Mouse (Mus musculus) layer of hippocampus, postnatal 36 days (tissue): ENCODE results near the gene Bcl2l10. TPM values are rescaled to one million over a fixed set of nuclear protein-coding genes. Genes with fewer than 3 reads are reported as not detected.

Experiments
- DNase-seq, 2 experiments: peaks; one replicate each; pipeline ENCODE4 v3.0.0; 2022
- total RNA-seq, 2 experiments: library from RNA; stranded (reverse); gene quantifications; 2 replicates each; pipeline ENCODE4 v1.2.3; 2021

The Bcl2l10 gene
- total RNA-seq, result under 1 TPM in 1 of 2 experiments, not detected in 1; 0.27 TPM

DNA sequence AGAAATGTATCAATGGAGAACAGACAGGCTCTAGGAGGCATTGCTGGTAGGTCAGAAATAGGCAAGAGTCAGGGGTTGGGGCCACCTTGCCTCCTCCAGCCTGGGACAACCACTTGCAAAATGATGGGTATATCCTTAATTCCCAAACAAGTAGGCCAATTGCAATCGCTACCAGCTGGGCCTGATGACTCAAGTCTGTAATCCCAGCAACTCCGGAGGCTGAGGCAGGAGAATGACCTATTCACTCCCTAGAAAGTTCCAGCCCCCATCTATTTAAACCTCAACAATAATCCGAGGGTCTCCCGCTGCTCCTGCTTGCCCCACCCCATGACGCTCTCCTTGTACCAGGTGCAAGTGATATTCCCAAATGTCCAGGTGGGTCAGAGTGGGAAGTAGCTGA lies at the start of gene Bcl2l10:
TSS of gene Bcl2l10 (plus strand) at position 301 of the 400 bp plus-strand sequence.
- no peak for DNase-seq

DNA sequence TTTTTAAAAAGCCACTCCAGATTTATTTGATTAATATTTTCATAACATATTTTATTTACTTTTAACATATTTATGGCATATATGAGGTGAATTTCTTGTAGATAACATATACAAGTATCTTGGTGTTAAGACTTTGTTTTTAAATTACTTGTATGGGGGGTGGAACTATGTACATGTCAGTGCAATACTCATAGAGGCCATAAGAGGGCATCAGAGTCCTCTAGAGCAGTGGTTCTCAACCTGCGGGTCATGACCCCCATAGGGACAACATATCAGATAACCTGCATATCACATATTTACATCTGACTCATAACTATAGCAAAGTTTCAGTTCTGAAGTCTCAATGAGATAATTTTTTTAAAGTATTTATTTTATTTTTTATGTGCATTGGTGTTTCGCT lies 48.2 kb upstream of the Bcl2l10 start:
- DNase-seq, result no peak

DNA sequence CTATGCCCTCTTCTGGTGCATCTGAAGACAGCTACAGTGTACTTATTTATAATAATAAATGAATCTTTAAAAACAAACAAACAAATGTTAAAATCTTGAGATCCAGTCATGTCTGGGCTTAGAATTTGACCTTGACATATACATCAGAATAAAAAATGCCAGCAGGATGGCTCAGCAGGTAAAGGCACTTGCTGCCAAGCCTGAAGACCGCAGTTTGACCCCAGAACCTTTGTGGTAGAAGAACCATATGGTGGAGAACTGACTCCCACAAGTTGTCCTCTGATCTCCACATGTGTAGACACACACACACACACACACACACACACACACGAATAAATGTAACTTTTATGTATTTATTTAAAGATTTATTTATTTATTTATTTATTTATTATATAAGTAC lies 44.5 kb upstream of the Bcl2l10 start:
- DNase-seq, result no peak

DNA sequence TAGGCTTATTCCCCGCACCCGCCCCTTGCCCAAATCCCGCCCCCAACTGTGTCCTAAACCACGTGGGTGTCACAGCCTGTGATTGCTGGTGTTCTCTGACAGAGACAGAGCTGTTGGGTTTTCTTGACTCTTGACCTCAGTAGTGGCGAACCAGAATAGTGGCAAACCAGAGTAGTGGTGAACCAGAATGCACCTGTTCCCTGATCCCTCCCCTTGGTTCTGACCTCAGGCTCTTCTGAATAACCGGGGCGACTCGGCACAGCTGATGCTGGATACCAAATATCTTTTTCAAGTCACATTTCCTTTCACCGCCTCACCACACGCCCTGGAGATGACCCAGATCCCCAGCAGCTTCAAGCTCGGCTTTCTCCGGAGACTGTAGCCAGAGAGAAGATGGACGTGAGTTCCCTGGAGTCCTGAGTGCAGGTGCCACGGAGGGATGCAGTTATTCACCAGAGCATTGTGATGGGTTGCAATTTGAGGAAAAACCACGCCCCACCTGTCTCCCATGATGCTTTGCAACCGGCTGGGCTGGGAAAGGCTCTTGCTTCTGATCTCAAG lies 43.8 kb upstream of the Bcl2l10 start:
- DNase-seq, result no peak

DNA sequence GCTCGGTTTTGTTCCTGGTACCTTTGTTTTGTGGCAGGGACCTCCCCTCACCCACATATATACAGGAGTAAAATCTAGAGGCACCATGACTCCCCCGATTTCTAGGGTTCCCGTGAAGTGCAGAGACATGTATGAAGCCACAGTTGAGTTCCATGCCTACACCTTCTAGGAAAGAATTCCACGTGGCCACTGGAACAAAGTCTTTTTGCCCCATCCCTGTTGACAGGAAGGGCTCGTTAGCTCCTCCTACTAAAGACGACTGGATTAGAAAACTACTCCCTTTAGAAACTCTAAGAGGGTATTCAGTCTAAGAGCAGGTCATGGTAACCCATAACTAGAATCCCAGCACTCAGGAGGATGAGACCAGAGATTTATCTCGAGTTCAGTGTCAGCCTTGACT lies 43.3 kb upstream of the Bcl2l10 start:
- DNase-seq, result no peak

DNA sequence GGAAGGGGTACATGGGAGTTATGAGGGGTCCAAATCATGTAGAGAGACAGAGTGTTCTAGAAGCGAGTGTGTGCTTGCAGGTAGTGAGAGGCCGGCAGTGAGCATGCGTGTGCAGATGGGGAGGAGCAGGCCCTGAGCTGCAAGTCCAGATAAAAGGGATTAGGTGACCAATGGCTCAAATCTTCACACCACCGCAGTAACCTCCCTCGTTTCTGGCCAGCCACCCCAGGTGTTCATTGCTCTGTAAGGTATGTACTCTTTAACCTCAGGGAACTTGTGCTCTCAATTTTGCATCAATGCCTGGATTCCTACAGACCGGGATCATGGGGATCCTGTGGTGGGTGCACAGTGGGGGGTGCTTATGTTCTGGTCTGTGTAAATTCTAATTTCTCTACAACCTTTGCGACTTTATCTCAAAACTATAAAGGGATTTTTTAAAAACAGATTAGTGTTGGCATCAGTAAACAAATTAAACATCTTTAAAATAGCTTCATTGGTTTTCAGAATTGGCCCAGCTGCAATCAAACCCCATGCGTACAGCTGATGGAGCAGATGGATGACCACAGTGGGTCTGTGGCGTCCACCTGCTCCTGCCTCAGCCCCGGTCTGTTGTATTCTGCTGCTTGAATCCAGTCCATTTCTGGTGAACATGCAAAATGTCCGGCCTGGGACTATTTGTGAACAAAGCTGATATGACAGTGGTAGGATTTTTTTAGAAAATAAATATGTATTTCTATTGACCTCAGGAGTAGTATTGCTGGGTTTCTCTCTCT lies 41.2 kb upstream of the Bcl2l10 start, which contains the start of gene Gnb5:
TSS of gene Gnb5 (plus strand) at position 163 of the 773 bp plus-strand sequence.
- no peak for DNase-seq

DNA sequence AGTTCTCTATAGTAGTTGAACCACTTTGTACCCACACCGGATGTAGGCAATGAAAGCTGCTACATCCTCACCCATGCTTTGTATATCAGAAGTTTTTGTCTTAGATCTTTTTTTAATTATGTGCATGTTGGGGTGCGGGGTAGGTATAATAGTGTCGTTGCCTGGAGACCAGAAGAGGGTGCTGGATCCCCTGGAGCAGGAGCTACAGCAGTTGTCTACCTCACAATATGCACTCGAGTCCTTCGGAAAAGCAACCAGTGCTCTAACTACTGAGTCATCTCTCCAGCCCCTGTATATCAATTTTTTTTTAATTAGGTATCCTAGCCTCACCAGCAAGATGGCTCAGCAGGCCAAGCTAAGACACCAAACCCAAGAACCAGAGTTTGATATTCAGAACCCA lies 40.5 kb upstream of the Bcl2l10 start:
- DNase-seq, result no peak

DNA sequence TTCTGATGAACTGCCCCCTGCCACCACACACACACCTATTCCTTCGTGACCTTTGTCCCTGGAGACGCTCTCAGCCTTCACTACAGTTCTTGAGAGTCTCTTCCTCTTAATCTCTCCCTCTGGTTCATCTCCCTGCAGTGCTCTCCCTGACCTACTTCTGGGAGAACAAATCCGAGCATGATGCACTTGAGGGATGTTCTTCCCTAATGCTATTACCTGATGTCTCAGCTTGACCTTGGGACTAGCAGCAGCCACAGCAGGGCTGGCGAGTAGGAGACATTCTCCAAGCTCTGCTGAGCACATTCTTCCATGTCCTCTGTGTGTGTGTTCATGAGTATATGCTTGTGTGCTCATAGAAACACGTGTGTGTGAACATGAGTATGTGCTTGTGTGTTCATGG lies 38.9 kb upstream of the Bcl2l10 start:
- no peak for DNase-seq

DNA sequence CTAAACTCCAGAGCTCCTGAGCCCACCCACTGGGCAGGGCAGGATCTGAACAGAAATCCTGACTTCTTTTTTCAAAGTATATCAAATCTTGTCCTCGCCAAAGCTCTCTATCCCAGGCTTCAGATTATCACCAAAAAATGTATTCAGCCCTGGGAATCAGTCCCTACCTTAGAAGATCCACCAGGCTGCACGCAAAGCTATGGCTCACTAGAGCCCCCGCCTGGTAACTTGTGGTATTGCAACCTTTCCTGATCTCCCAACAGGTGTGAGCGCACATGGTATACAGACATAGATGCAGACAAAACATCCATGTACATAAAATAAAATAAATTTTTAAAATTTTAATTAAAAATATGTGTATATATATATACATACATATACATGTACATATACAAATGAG lies 35.5 kb upstream of the Bcl2l10 start:
- peak; percentile 72 to 74 for DNase-seq

DNA sequence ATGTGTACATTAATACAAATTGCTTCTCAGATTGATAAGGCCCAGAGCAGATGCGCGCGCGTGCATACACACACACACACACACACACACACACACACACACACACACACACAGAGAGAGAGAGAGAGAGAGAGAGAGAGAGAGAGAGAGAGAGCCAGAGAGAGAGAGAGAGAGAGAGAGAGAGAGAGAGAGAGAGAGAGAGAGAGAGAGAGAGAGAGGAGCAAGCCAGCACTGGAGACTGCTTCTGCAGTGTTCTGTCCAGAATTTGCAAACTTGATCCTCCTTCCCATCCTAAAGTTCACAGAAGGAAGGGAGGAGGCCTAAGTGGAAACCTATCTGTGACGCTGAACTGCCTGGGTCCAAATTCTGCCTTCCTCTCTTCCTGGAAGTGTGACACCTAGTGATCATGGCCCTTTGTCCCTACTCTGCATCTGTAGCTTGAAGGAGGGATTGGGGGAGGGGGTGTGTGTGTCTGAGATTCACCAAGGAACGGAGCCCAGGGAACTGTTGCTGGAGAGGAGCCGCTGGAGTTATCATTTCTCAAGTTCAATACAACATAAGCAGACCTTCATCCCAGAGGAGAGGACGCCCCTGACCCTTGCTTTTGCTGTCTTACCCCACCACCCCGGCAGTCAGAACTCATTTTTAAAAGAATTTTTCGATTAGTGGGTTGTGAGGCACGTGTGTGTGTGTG lies 34.3 kb upstream of the Bcl2l10 start:
- DNase-seq, result no peak

DNA sequence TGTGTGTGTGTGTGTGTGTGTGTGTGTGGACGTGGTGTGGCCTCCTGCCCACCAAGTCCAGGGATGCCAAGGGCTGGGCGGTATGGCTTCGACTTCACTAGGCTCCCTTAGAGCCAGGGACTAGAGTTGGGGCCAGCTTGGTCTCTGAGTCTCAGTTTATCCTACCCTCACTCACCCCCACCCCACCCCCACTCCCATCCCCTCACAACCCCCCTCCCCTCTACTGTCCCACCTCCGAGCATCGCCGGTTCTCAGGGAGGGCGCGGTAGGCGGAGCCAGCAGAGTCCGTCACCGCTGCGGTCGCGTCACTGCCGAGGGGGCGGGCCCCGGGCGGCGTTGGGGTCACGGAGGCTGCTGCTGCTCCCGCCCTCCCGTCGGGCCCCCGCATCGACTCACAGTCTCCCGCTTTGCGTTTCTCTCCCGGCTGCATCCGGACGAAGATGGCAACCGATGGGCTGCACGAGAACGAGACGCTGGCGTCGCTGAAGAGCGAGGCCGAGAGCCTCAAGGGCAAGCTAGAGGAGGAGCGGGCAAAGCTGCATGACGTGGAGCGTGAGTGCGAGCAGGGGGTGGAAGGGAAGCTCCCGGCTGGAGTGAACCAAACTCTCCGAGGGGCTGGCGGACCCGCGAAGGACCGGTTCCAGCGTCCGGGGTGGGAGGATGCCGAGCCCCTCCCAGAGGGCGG lies 33.6 kb upstream of the Bcl2l10 start:
- DNase-seq, result peak; percentile 87 to 88

DNA sequence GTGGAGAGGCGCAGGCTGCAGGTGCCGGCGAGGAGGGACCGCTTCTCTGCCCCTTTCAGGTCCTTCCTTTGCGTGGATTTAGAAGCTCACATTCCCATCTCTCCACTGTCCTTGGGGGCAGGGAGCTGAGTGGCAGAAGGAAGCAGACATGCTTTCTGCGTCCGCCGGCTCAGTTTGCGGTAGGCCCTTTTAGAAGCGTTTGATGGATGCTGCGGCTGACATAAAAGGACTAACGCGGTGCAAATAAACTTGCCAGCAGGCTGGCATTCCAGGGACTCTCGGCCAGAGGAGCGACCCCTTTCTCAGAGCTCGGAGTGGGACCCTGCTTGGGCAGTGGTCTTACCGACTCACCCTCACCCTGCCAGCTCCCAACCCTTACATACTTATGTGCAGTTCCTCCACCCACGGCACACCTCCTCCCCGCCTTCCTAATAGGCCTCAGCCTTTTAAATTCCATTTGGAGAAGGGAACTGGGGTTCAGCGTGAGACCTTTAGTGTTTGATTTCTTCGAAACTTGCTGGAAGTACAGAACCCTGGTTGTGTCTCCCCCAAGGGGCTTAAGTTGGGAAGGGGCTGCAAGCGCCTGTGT lies 32.9 kb upstream of the Bcl2l10 start:
- DNase-seq, result no peak

DNA sequence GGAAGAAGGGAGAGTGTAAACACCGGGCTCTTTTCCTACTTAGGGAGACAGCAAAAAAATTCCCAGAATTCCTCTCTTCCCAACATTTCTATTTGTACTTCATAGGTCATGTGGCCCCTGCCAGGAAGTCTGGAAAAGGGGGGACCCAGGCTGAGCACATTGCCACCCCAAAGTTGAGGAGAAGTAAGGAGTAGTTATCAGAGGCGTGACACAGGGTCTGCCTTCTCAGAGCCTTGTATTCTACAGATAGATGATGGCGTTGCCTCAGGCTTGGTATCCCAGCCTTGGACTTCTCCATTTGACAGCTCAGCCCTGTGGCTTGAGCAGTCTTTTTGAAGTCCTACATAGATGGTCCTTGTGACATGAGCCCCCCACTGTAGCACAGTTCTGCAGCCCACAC lies 32.3 kb upstream of the Bcl2l10 start:
- no peak for DNase-seq

DNA sequence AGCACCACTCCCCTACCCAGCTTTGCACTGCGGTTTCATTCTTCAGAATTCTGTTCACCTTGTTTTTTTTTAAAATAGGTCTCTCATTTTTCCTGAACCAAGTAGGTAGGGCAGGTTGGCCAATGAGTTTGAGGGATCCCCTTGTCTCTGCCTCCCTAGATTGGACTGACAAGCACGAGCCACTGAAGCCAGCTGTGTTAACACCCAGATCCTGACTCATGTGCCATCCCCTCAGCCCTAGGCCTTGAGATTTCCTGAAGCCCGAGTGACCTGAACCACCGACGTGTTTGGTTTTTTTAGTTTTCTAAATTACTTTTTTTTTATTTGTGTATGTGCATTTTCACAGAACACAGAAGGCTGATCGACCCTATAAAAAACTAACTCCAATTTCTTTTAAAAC lies 30.8 kb upstream of the Bcl2l10 start:
- no peak for DNase-seq

DNA sequence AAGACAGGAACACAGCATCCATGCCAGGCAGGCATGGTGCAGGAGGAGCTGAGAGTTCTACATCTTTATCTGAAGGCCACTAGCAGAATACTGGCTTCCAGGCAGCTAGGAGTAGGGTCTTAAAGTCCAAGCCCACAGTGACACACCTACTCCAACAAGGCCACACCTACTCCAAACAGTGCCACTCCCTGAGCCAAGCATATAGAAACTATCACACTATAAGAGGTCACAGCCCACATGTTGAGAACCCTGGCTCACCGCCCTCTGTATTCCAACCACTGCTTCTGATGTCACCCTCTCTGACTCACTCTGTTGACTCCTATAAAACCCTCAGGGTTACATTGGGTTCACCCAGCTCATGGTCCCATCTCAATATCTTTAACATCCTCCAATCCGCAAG lies 29.4 kb upstream of the Bcl2l10 start:
- DNase-seq, result no peak

DNA sequence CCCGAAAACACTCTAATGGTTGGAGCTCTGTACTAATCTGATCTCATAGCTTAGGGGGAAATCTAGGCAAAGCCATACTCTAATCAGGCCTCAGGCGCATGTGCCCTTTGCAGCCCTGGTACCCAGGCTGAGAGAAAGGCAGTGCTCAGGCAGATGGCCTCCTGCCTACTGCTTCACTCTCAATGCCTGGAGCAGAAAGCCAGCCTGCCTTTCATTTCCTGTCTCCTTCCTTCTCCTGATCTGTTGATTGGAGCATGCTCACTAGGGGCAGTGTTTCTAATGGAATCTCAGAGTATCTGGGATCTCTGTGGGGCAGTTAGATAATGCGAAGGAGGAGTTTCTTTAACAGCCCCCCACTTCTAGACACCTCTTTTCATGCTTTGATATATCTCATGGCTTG lies 28.2 kb upstream of the Bcl2l10 start:
- peak in 1 of 2 experiments; percentile 38 for DNase-seq

DNA sequence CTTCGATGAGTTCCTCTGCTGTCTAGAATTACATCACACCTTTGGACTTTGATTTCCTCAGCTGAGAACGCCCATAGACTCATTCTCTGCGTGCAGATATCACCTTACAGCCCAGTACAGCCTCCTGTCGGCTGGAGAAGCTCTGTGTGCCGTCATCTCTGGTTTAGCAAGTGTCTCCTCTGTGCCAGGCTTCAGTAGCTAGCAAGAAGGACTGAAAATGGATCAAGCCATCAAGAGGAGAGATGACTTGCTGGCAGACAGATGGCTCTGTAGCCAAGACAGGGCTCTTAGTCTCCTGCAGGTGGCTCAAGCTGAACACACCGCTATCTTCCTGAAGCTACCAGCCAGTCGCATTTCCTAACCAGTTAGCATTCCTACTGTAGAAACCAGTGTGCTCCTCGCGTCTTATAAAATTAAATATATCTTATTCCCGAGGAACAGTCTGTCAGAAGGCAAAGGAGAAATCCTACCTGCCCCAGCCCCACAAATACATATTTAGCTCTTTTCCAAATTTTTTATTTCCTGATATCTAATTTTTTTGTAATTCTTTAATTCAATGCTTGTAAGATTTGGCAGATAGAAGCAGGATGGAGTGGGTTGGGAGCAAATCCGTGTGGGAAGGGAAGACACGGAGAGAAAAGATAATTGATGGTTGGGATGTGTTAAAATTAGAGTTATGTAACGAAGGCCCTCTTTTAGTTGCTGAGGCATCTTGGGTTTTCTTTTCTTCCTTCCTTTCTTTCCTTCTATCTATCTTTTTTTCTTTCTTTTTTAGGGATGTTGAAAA lies 25.3 kb upstream of the Bcl2l10 start:
- DNase-seq, result no peak

DNA sequence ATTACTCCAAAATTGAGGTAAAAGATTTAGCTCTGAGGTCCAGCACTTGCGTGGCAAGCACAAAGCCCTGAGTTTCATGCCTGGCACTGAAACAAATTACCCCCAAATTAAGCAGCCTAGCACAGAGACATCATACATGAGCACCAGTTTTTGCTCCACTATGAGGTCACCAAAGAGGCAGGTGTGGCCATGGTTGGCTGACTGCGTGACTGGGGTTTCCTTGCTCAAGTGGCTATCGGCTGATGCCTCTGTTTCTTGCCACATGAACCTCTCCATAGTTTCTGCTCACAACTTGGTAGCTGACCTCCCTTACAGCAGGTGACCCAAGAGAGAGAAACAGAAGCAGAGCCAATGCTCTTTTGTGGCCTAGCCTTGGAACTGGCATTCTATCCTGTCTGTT lies 19.5 kb upstream of the Bcl2l10 start:
- no peak for DNase-seq

DNA sequence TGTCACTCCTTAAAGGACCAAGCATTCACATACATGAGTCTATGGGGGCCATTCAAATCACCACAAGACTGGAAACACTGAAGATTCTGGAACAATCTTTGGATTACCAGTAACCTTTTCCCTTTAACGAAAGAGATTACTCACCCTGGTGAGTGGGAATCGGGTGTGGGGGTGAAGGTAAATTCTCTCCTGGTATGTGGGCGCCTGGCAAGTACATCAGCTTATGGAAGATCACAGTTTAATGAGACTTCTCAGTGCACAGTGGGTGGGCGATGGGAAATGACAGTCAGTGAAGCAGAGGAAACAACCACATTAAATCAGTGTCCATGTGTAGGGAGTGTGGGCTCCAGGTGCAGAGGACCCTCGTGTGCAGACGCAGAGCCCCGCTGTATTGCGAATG lies 16.7 kb upstream of the Bcl2l10 start:
- DNase-seq, result no peak

DNA sequence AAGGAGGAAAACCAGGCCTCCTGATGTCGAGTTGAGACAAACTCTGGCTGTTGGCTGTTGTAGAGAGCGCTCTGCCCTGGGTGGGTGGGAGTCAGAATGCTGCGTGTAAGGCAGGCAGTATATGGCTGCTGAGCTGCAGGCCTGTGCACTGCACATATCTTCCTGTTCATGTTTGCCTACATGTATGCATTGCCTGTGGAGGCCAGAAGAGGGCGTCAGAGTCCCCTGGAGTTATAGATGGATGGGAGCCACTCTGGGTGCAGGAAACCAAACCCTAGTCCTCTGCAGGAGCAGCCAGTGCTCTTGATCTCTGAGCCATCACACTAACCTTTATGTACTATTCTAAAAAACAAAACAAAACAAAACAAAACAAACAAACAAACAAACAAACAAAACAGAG lies 13.1 kb upstream of the Bcl2l10 start:
- no peak for DNase-seq

DNA sequence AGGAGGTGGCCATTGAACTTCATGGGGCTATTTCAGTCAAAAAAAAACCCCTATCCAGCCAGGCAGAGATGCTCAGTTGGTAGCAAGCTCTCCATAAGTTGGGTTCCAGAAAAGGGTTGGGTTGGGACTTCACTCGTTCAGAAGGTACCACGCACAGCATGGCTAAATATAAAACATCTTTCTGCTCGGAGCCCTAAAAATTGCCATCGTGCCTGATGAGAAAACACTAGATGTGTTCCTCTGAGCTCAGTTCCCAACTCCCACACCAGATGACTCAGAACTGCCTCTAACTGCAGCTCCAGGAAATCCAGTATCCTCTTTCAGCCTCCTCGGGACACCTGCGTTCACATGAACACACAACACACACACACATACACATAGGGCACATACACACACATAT lies 9.5 kb upstream of the Bcl2l10 start:
- peak; percentile 55 to 61 for DNase-seq

DNA sequence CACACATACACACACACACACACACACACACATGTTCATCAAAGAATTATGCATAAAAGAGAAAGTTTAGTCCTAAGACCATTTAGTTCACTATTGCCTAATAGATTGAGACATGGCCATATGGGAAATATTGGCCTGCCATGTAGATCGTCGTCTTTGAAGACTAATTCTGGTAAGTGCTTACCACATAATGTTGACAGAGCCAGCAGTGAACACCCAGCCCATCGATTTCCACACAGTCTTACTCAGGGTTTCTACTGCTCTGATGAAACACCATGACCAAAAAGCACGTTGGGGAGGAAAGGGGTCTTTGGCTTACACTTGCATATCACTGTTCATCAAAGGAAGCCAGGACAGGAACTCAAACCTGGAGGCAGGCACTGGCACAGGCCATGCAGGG lies 5.1 kb upstream of the Bcl2l10 start:
- no peak for DNase-seq
